In genomic region chr6:134557043-134557442, GRCm38 (mm10) we compare ENCODE assay signal across 17 mouse cellular contexts.
"Had no signal": no experiment of that assay in that cellular context is flagged by ENCODE, and none has a peak within 500 bp of the region (broad histone marks: within the 10 kb centered on the region; RNA-seq: fewer than 3 reads in every experiment).

No protein-coding gene starts in this region.

- H3K27ac ChIP-seq: kidney, embryonic 15.5 days; limb, embryonic 12.5 days; limb, embryonic 15.5 days; liver, embryonic 13.5 days; midbrain, embryonic 10.5 days; midbrain, embryonic 13.5 days; neural tube, embryonic 13.5 days had no signal

- H3K36me3 ChIP-seq: kidney, embryonic 15.5 days; limb, embryonic 12.5 days; limb, embryonic 15.5 days; liver, embryonic 13.5 days; midbrain, embryonic 10.5 days; midbrain, embryonic 13.5 days; neural tube, embryonic 13.5 days had no signal

- H3K4me3 ChIP-seq: kidney, embryonic 15.5 days; limb, embryonic 12.5 days; limb, embryonic 15.5 days; liver, embryonic 13.5 days; megakaryocyte, embryonic 14.5 days; midbrain, embryonic 10.5 days; midbrain, embryonic 13.5 days; myocyte; neural tube, embryonic 13.5 days had no signal

- H3K27me3 ChIP-seq: kidney, embryonic 15.5 days; limb, embryonic 12.5 days; limb, embryonic 15.5 days; liver, embryonic 13.5 days; megakaryocyte, embryonic 14.5 days; midbrain, embryonic 13.5 days; neural tube, embryonic 13.5 days had no signal

- DNase-seq: kidney, postnatal 25 days; left cerebral cortex, postnatal 4 days; liver, embryonic 13.5 days; lung, adult 2 months; lung, postnatal 14 days; retina, postnatal 1 day; thymus, adult 2 months; thymus, postnatal 14 days; thymus, postnatal 4 days had no signal
